Mouse (Mus musculus) bone marrow macrophage, adult 2 months (primary cell): ENCODE measurements at regions not wholly inside any gene's neighbourhood (a gene's known extent, or its start where the extent isn't known, plus 50 kb on each side); places are given as distances from the start of the nearest gene placed in this dataset.

Source experiments
- H3K27ac ChIP-seq: 2 replicates; pipeline ENCODE4 v1.5.1; 2012; ENCODE audit warnings: low read depth, low read length; ENCODE audit not compliant: insufficient read depth
- H3K4me1 ChIP-seq: 2 replicates; pipeline ENCODE4 v1.6.1; 2012; ENCODE audit warnings: low read length; ENCODE audit not compliant: control insufficient read depth, insufficient read depth
- H3K4me3 ChIP-seq: 2 replicates; pipeline ENCODE4 v1.5.1; 2012; ENCODE audit warnings: mild to moderate bottlenecking, low read length, moderate library complexity; ENCODE audit not compliant: insufficient read depth
- CTCF ChIP-seq: IDR thresholded peaks from 2 replicates; pipeline ENCODE4 v1.5.1; 2012; ENCODE audit warnings: low read depth, mild to moderate bottlenecking, low read length, moderate library complexity
- POLR2A ChIP-seq: IDR thresholded peaks from 2 replicates; pipeline ENCODE4 v1.6.1; 2012; ENCODE audit warnings: mild to moderate bottlenecking, low read depth, low read length, borderline replicate concordance

GRCm38 (mm10) chr17:64382894-64383293 is 51.2 kb upstream of the Pja2 start:
- Histone ChIP-seq H3K27ac (no peak overlapping the region), H3K4me3 (no peak overlapping the region), H3K4me1 (no peaks in the 10 kb centered on the region)
- no peak for TF ChIP-seq POLR2A
- TF ChIP-seq CTCF, result no peak

GRCm38 (mm10) chr17:64383600-64383999 is 51.9 kb upstream of the Pja2 start:
- H3K4me1 ChIP-seq, result no peaks in the 10 kb centered on the region
- H3K27ac ChIP-seq, result no peak overlapping the region
- no peak overlapping the region for H3K4me3 ChIP-seq
- no peak for TF ChIP-seq CTCF
- TF ChIP-seq POLR2A, result no peak

- Histone ChIP-seq H3K27ac (no peak overlapping the region), H3K4me1 (no peaks in the 10 kb centered on the region), H3K4me3 (no peak overlapping the region)
- no peak for TF ChIP-seq CTCF
Observed at GRCm38 (mm10) chr17:64390349-64390748, 58.6 kb upstream of the Pja2 start.

GRCm38 (mm10) chr17:64397254-64397897 is 65.7 kb upstream of the Pja2 start:
- no peak overlapping the region; the same call in 1 of the 2 replicates for H3K27ac ChIP-seq
- no peak for TF ChIP-seq CTCF
- TF ChIP-seq POLR2A, result no peak
- peak overlapping the region; percentile 42 for H3K4me3 ChIP-seq
- peaks cover 9% of the 10 kb centered on the region for H3K4me1 ChIP-seq

GRCm38 (mm10) chr17:64398114-64398692 is 66.5 kb upstream of the Pja2 start:
- Histone ChIP-seq H3K27ac (no peak overlapping the region), H3K4me3 (no peak overlapping the region), H3K4me1 (peaks cover 9% of the 10 kb centered on the region)
- no peak for TF ChIP-seq POLR2A
- no peak for TF ChIP-seq CTCF

- TF ChIP-seq CTCF, result no peak
- TF ChIP-seq POLR2A, result no peak
- Histone ChIP-seq H3K27ac (no peak overlapping the region), H3K4me1 (peaks cover 9% of the 10 kb centered on the region), H3K4me3 (no peak overlapping the region)
Observed at GRCm38 (mm10) chr17:64398708-64399107, 67.0 kb upstream of the Pja2 start.

- Histone ChIP-seq H3K4me1 (no peaks in the 10 kb centered on the region), H3K27ac (no peak overlapping the region), H3K4me3 (no peak overlapping the region)
- TF ChIP-seq CTCF, result no peak
- TF ChIP-seq POLR2A, result no peak
Observed at GRCm38 (mm10) chr17:64406742-64407254, 75.1 kb upstream of the Pja2 start.

GRCm38 (mm10) chr17:64407255-64408011 is 75.7 kb upstream of the Pja2 start:
- no peak overlapping the region for H3K27ac ChIP-seq
- no peak for TF ChIP-seq POLR2A
- no peak for TF ChIP-seq CTCF
- H3K4me3 ChIP-seq, result no peak overlapping the region
- H3K4me1 ChIP-seq, result no peaks in the 10 kb centered on the region

GRCm38 (mm10) chr17:64425811-64426210 is 94.1 kb upstream of the Pja2 start:
- TF ChIP-seq POLR2A, result no peak
- no peaks in the 10 kb centered on the region for H3K4me1 ChIP-seq
- no peak overlapping the region for H3K4me3 ChIP-seq
- no peak overlapping the region for H3K27ac ChIP-seq

GRCm38 (mm10) chr17:64426536-64426935 is 94.8 kb upstream of the Pja2 start:
- no peak overlapping the region for H3K4me3 ChIP-seq
- TF ChIP-seq POLR2A, result no peak
- no peak for TF ChIP-seq CTCF
- H3K4me1 ChIP-seq, result no peaks in the 10 kb centered on the region

More at GRCm38 (mm10) chr17:64426536-64426935, 94.8 kb upstream of the Pja2 start:
- H3K27ac ChIP-seq, result no peak overlapping the region
